Mouse (Mus musculus): ENCODE data around the gene Skor1.

DNA sequence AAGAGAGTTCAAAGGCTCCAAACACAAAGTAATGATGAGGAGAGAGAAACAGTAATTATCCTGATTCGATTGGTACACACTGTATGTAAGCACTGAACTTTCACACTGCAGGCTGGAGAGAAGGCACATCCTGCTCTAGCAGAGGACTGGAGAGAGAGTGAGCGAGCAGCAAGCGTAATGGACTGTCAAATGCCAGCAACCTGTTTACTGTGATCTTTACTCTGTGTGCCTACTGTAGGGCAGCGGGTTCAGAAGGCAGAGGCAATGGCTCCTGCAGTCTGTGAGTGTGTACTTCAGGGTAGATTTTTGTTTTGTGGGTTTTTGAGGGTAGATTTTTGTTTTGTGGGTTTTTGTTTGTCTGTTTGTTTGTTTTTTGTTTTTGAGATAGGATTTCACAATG lies 49.9 kb downstream of the Skor1 start:
- no peak for TF ChIP-seq USF1 (IDR thresholded peaks at IDR 0.05; ENCODE audit: low read depth)
- no peak for TF ChIP-seq POLR2A (IDR thresholded peaks at IDR 0.05; ENCODE audit: insufficient read length, low read depth)
- no peak for TF ChIP-seq REST (IDR thresholded peaks at IDR 0.05; ENCODE audit: insufficient read depth, insufficient read length)
- TF ChIP-seq SRF (IDR thresholded peaks at IDR 0.05; ENCODE audit: control insufficient read depth, insufficient read length, low read depth) = no peak
- TF ChIP-seq MYOD1 (IDR thresholded peaks at IDR 0.05; ENCODE audit: control insufficient read depth in 1 of 3, insufficient read length in 2 of 3, low read depth in 2 of 3) = no peak
- no peak for TF ChIP-seq CEBPB (IDR thresholded peaks at IDR 0.05; ENCODE audit: insufficient read depth, poor library complexity, severe bottlenecking)

All from myocyte (in vitro differentiated cells).